Mouse (Mus musculus): Measurements from ENCODE around the gene Tfap4. TPM values are rescaled to one million over a fixed set of nuclear protein-coding genes. Genes with fewer than 3 reads are reported as not detected.
A peak's percentile ranks its signal among the peaks of the same experiment; 100 is the strongest.

The Tfap4 gene
- polyA plus RNA-seq, 1 experiment from 2014 or later, result 5.6 TPM

GRCm38 (mm10) chr16:4511371-4511770 lies 48.3 kb downstream of the Tfap4 start:
- no peaks in the 10 kb centered on the region for H3K27me3 ChIP-seq (ENCODE audit: insufficient read depth, low read length)
- no peak overlapping the region for H3K9ac ChIP-seq (replicated peaks)
- H3K36me3 ChIP-seq (replicated peaks; ENCODE audit: insufficient read depth, low read length), result no peaks in the 10 kb centered on the region
- WGBS (ENCODE audit: insufficient replicate concordance), result 69% methylated on average over 2 of the region's 2 CpGs
- H3K4me3 ChIP-seq (ENCODE audit: low read depth, low read length), result no peak overlapping the region
- H3K4me1 ChIP-seq (ENCODE audit: insufficient read depth), result peaks cover 7% of the 10 kb centered on the region
- no peak overlapping the region for H3K27ac ChIP-seq (ENCODE audit: low read depth)
- no peak overlapping the region for H3K4me2 ChIP-seq (ENCODE audit: low read depth, low read length)
- TF ChIP-seq EP300 (IDR thresholded peaks at IDR 0.05; ENCODE audit: low read depth), result no peak
- TF ChIP-seq CTCF (IDR thresholded peaks at IDR 0.05; ENCODE audit: low read depth), result no peak
- DNase-seq (no peak), ATAC-seq (no peak)
- no peaks in the 10 kb centered on the region for H3K9me3 ChIP-seq (ENCODE audit: low read length)

DNA sequence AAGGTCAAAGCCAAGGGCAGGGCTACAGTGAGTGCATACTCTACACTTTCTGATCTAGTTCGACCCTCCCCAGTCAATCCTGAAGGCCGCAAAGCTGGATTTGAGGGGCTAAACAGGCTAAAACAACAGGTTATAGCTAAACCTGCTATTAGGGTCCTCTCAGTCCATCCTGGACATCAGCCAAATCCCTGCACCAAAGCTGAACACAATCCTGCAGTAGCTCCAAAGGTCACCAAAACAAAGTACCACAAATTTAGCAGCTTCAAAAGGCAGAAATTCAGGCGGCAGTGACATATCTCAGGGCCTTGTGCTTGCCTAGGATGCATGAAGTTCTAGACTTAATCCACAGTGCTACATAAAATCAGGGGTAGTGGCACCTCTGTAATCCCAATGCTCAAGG lies 53.5 kb downstream of the Tfap4 start:
- no peak for DNase-seq
- peak; percentile 43; the same call in 1 of the 2 replicates for ATAC-seq
- H3K36me3 ChIP-seq (replicated peaks; ENCODE audit: insufficient read depth, low read length), result no peaks in the 10 kb centered on the region
- no peak for TF ChIP-seq EP300 (IDR thresholded peaks at IDR 0.05; ENCODE audit: low read depth)
- no peak for TF ChIP-seq CTCF (IDR thresholded peaks at IDR 0.05; ENCODE audit: low read depth)
- H3K9me3 ChIP-seq (ENCODE audit: low read length), result no peaks in the 10 kb centered on the region
- H3K4me3 ChIP-seq (ENCODE audit: low read depth, low read length), result no peak overlapping the region
- H3K4me1 ChIP-seq (ENCODE audit: insufficient read depth), result no peaks in the 10 kb centered on the region; the same call in none of the 2 replicates
- H3K9ac ChIP-seq (replicated peaks), result no peak overlapping the region
- 0 out of 2 replicates have a peak overlapping the region, but pooled peaks have one; percentile 11 for H3K27ac ChIP-seq (ENCODE audit: low read depth)
- H3K27me3 ChIP-seq (ENCODE audit: insufficient read depth, low read length), result no peaks in the 10 kb centered on the region
- 60% methylated on average over 3 of the region's 3 CpGs for WGBS (ENCODE audit: insufficient replicate concordance)
- H3K4me2 ChIP-seq (ENCODE audit: low read depth, low read length), result no peak overlapping the region

GRCm38 (mm10) chr16:4503495-4503894 lies 56.2 kb downstream of the Tfap4 start:
- TF ChIP-seq CTCF (IDR thresholded peaks at IDR 0.05; ENCODE audit: low read depth) (no peak), EP300 (IDR thresholded peaks at IDR 0.05; ENCODE audit: low read depth) (no peak)
- DNase-seq, result no peak
- Histone ChIP-seq H3K9ac (replicated peaks) (no peak overlapping the region), H3K27ac (ENCODE audit: low read depth) (no peak overlapping the region), H3K4me1 (ENCODE audit: insufficient read depth) (peaks cover 3% of the 10 kb centered on the region), H3K36me3 (replicated peaks; ENCODE audit: insufficient read depth, low read length) (no peaks in the 10 kb centered on the region), H3K4me2 (ENCODE audit: low read depth, low read length) (no peak overlapping the region), H3K27me3 (ENCODE audit: insufficient read depth, low read length) (no peaks in the 10 kb centered on the region), H3K9me3 (ENCODE audit: low read length) (no peaks in the 10 kb centered on the region), H3K4me3 (ENCODE audit: low read depth, low read length) (no peak overlapping the region)
- WGBS (ENCODE audit: insufficient replicate concordance), result 84% methylated on average over 1 of the region's 1 CpGs
- ATAC-seq, result no peak

DNA sequence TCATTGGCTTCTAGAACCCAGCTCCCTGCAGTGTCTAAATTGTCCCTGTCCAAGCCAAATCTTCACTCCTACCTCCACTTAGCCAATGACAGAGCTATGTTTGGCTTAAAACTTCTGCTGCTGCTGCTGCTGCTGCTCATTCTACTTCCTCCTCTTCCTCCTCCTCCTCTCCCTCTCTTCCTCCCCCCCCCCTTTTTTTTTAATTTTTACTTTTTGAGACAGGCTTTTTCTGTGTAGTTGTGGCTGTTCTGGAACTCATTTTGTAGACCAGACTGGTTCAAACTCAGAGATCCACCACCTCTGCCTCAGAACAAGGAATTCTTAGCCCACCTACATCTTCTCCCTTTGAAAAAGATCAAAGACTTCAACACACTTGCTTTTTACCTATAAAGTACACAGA lies 57.1 kb downstream of the Tfap4 start:
- Histone ChIP-seq H3K36me3 (replicated peaks; ENCODE audit: insufficient read depth, low read length) (no peaks in the 10 kb centered on the region), H3K9ac (replicated peaks) (no peak overlapping the region), H3K27ac (ENCODE audit: low read depth) (no peak overlapping the region), H3K4me1 (ENCODE audit: insufficient read depth) (peaks cover 3% of the 10 kb centered on the region), H3K4me3 (ENCODE audit: low read depth, low read length) (no peak overlapping the region), H3K9me3 (ENCODE audit: low read length) (no peaks in the 10 kb centered on the region), H3K27me3 (ENCODE audit: insufficient read depth, low read length) (no peaks in the 10 kb centered on the region), H3K4me2 (ENCODE audit: low read depth, low read length) (no peak overlapping the region)
- DNase-seq, result no peak
- no peak for TF ChIP-seq CTCF (IDR thresholded peaks at IDR 0.05; ENCODE audit: low read depth)
- TF ChIP-seq EP300 (IDR thresholded peaks at IDR 0.05; ENCODE audit: low read depth), result no peak
- no peak for ATAC-seq

- DNase-seq, result no peak
- no peak overlapping the region for H3K4me3 ChIP-seq (ENCODE audit: low read depth, low read length)
- no peaks in the 10 kb centered on the region for H3K36me3 ChIP-seq (replicated peaks; ENCODE audit: insufficient read depth, low read length)
- no peak for TF ChIP-seq EP300 (IDR thresholded peaks at IDR 0.05; ENCODE audit: low read depth)
- TF ChIP-seq CTCF (IDR thresholded peaks at IDR 0.05; ENCODE audit: low read depth), result no peak
- no peaks in the 10 kb centered on the region for H3K9me3 ChIP-seq (ENCODE audit: low read length)
- ATAC-seq, result no peak
- peaks cover 3% of the 10 kb centered on the region for H3K4me1 ChIP-seq (ENCODE audit: insufficient read depth)
- H3K27ac ChIP-seq (ENCODE audit: low read depth), result no peak overlapping the region
- WGBS (ENCODE audit: insufficient replicate concordance), result 64% methylated on average over 3 of the region's 3 CpGs
- H3K4me2 ChIP-seq (ENCODE audit: low read depth, low read length), result no peak overlapping the region
- H3K27me3 ChIP-seq (ENCODE audit: insufficient read depth, low read length), result no peaks in the 10 kb centered on the region
- H3K9ac ChIP-seq (replicated peaks), result no peak overlapping the region
Observed at GRCm38 (mm10) chr16:4501703-4502102, 58.0 kb downstream of the Tfap4 start.

- no peak overlapping the region for H3K27ac ChIP-seq (ENCODE audit: low read depth)
- no peaks in the 10 kb centered on the region for H3K36me3 ChIP-seq (replicated peaks; ENCODE audit: insufficient read depth, low read length)
- no peaks in the 10 kb centered on the region for H3K9me3 ChIP-seq (ENCODE audit: low read length)
- H3K4me2 ChIP-seq (ENCODE audit: low read depth, low read length), result no peak overlapping the region
- H3K9ac ChIP-seq (replicated peaks), result no peak overlapping the region
- no peak overlapping the region for H3K4me3 ChIP-seq (ENCODE audit: low read depth, low read length)
- ATAC-seq, result peak; percentile 19; the same call in 1 of the 2 replicates
- peaks cover 3% of the 10 kb centered on the region; the same call in 1 of the 2 replicates for H3K4me1 ChIP-seq (ENCODE audit: insufficient read depth)
- H3K27me3 ChIP-seq (ENCODE audit: insufficient read depth, low read length), result no peaks in the 10 kb centered on the region
- DNase-seq, result peak; percentile 35
- TF ChIP-seq CTCF (IDR thresholded peaks at IDR 0.05; ENCODE audit: low read depth) (no peak), EP300 (IDR thresholded peaks at IDR 0.05; ENCODE audit: low read depth) (no peak)
- WGBS (ENCODE audit: insufficient replicate concordance), result 67% methylated on average over 8 of the region's 8 CpGs
Observed at GRCm38 (mm10) chr16:4500598-4501385, 58.9 kb downstream of the Tfap4 start.
